Mouse (Mus musculus) CH12.LX (cell line): Measurements from ENCODE around the gene Slc1a4. TPM values are rescaled to one million over a fixed set of nuclear protein-coding genes. Genes with fewer than 3 reads are reported as not detected.
A peak's percentile ranks its signal among the peaks of the same experiment; 100 is the strongest.

Experiments used
- DNase-seq: peaks from one replicate; pipeline ENCODE4 v3.0.0-alpha.2; 2013; ENCODE audit errors: extremely low read depth
- H3K27ac ChIP-seq: 2 replicates; pipeline ENCODE4 v1.5.1; 2012; ENCODE audit warnings: low read depth, mild to moderate bottlenecking, control low read depth, moderate library complexity; ENCODE audit not compliant: insufficient read depth
- H3K27me3 ChIP-seq: replicated peaks from 2 replicates; pipeline ENCODE3; 2012; ENCODE audit warnings: inconsistent platforms
- H3K36me3 ChIP-seq, 2 experiments: replicated peaks in 1 of 2; 2 replicates each; pipeline versions ENCODE3 to v1.6.1; 2012; ENCODE audit warnings: inconsistent platforms in 1 of 2, low read length in 1 of 2, mild to moderate bottlenecking in 1 of 2, mixed read lengths in 1 of 2, moderate library complexity in 1 of 2; ENCODE audit not compliant: control insufficient read depth in 1 of 2, insufficient read depth in 1 of 2
- H3K4me1 ChIP-seq, 2 experiments: 2 replicates each; pipeline ENCODE4 v1.6.1; 2012; ENCODE audit warnings: inconsistent platforms in 1 of 2, moderate library complexity in 1 of 2; ENCODE audit not compliant: insufficient read depth in 2 of 2, control insufficient read depth in 1 of 2
- H3K4me2 ChIP-seq: 2 replicates; pipeline ENCODE4 v1.6.1; 2012; ENCODE audit warnings: low read depth, mild to moderate bottlenecking, control low read depth; ENCODE audit not compliant: poor library complexity, insufficient read depth, severe bottlenecking
- H3K4me3 ChIP-seq, 3 experiments: fragments of 150-350 bp in 1 of 3; sonication (generic) in 1 of 3; replicated peaks in 1 of 3; 2 replicates each; pipeline versions ENCODE3 to v1.5.1; 2011 to 2012; ENCODE audit warnings: low read depth in 2 of 3, low read length in 2 of 3, mild to moderate bottlenecking in 2 of 3, moderate library complexity in 2 of 3, control low read depth in 1 of 3, improper control_type of control experiment in 1 of 3, inconsistent platforms in 1 of 3, mixed read lengths in 1 of 3; ENCODE audit not compliant: poor library complexity in 1 of 3
- H3K79me2 ChIP-seq: replicated peaks from 2 replicates; pipeline ENCODE4 v1.6.1; 2012; ENCODE audit warnings: mild to moderate bottlenecking, moderate library complexity; ENCODE audit not compliant: control insufficient read depth, poor library complexity, insufficient read depth, severe bottlenecking; ENCODE audit errors: extremely low read depth
- H3K9ac ChIP-seq: 2 replicates; pipeline ENCODE4 v1.6.1; 2012; ENCODE audit warnings: low read depth, mild to moderate bottlenecking, control low read depth, moderate library complexity; ENCODE audit not compliant: insufficient read depth
- H3K9me3 ChIP-seq: replicated peaks from 2 replicates; pipeline ENCODE3; 2012; ENCODE audit warnings: low read length, inconsistent platforms, mixed read lengths
- BHLHE40 ChIP-seq: IDR thresholded peaks from 2 replicates; pipeline ENCODE4 v1.6.1; 2011; ENCODE audit warnings: mild to moderate bottlenecking, low read depth, low read length, improper control_type of control experiment
- EP300 ChIP-seq: IDR thresholded peaks from 2 replicates; pipeline ENCODE4 v1.6.1; 2011; ENCODE audit warnings: low read length, improper control_type of control experiment
- ETS1 ChIP-seq: conservative IDR thresholded peaks from 2 replicates; pipeline ENCODE4 v1.6.1; 2012; ENCODE audit warnings: low read depth, mild to moderate bottlenecking, inconsistent platforms, low read length, improper control_type of control experiment, moderate library complexity
- MAFK ChIP-seq: IDR thresholded peaks from 2 replicates; pipeline ENCODE4 v1.6.1; 2011; ENCODE audit warnings: low read length, improper control_type of control experiment; ENCODE audit not compliant: insufficient replicate concordance
- MAX ChIP-seq: IDR thresholded peaks from 2 replicates; pipeline ENCODE4 v1.6.1; 2011; ENCODE audit warnings: low read length, improper control_type of control experiment
- MYC ChIP-seq: IDR thresholded peaks from 2 replicates; pipeline ENCODE4 v1.6.1; 2011; ENCODE audit warnings: low read depth, mild to moderate bottlenecking, improper control_type of control experiment, low read length
- NELFE ChIP-seq: IDR thresholded peaks from 2 replicates; pipeline ENCODE4 v1.6.1; 2011; ENCODE audit warnings: low read depth, low read length, improper control_type of control experiment
- PAX5 ChIP-seq: IDR thresholded peaks from 2 replicates; pipeline ENCODE4 v1.6.1; 2012; ENCODE audit warnings: low read length, inconsistent platforms, mixed read lengths
- POLR2A ChIP-seq: IDR thresholded peaks from 2 replicates; pipeline ENCODE4 v1.6.1; 2011; ENCODE audit warnings: low read depth, mild to moderate bottlenecking, improper control_type of control experiment, low read length
- RAD21 ChIP-seq: IDR thresholded peaks from 2 replicates; pipeline ENCODE4 v1.6.1; 2011; ENCODE audit warnings: low read depth, mild to moderate bottlenecking, low read length, improper control_type of control experiment, moderate library complexity
- SIN3A ChIP-seq: IDR thresholded peaks from 2 replicates; pipeline ENCODE4 v1.6.1; 2012; ENCODE audit warnings: low read length, improper control_type of control experiment, inconsistent platforms
- TBP ChIP-seq: conservative IDR thresholded peaks from 2 replicates; pipeline ENCODE4 v1.6.1; 2011; ENCODE audit warnings: low read depth, low read length, improper control_type of control experiment
- TCF12 ChIP-seq: IDR thresholded peaks from 2 replicates; pipeline ENCODE4 v1.6.1; 2014; ENCODE audit warnings: low read depth, mild to moderate bottlenecking, inconsistent platforms, low read length, improper control_type of control experiment
- ZMIZ1 ChIP-seq: IDR thresholded peaks from 2 replicates; pipeline ENCODE4 v1.6.1; 2012; ENCODE audit warnings: low read depth, mild to moderate bottlenecking, inconsistent platforms, low read length, improper control_type of control experiment
- ZNF384 ChIP-seq: IDR thresholded peaks from 2 replicates; pipeline ENCODE4 v1.6.1; 2012; ENCODE audit warnings: low read depth, low read length, improper control_type of control experiment, inconsistent platforms
- dilution Hi-C: fragments of 300-500 bp; cut with MboI; formaldehyde crosslinking; loops from 2 replicates; pipeline ENCODE4 v1.14.3; 2020; ENCODE audit warnings: low sequenced_read_pairs; ENCODE audit not compliant: extremely low pct_unique_long_range_greater_than_20kb, extremely low pct_ligation_motif_present
- in situ Hi-C: fragments of 300-500 bp; cut with MboI; formaldehyde crosslinking; loops from 3 replicates; pipeline ENCODE4 v1.14.3; 2019; ENCODE audit warnings: low sequenced_read_pairs, low pct_ligation_motif_present, low pct_unique_long_range_greater_than_20kb, mixed read lengths
- polyA plus RNA-seq: library from polyadenylated mRNA; unstranded; fragments of >175 nt; gene quantifications from 2 replicates; pipeline ENCODE4 v1.2.1, GENCODE M21; 2012; ENCODE audit warnings: low read depth; ENCODE audit not compliant: insufficient read length
- total RNA-seq, 2 experiments: library from RNA; depleted of rRNA; stranded (reverse); fragments of 300-350 nt in 1 of 2; fragments of >200 nt in 1 of 2; gene quantifications; 2 replicates each; pipeline ENCODE4 v1.2.3; 2012 to 2014

The Slc1a4 gene
- total and polyA plus RNA-seq, 3 experiments: 29.3 to 52.7 (median 37.8) TPM

GRCm38 (mm10) chr11:20325073-20325694 is 7.3 kb downstream of the Slc1a4 start:
- H3K4me2 ChIP-seq: no peak overlapping the region

GRCm38 (mm10) chr11:20324006-20324405 is 8.5 kb downstream of the Slc1a4 start:
- H3K9ac ChIP-seq: no peak overlapping the region
- in situ Hi-C loops: no loop called here
- peaks cover 23 to 74% of the 10 kb centered on the region in 2 experiments for H3K36me3 ChIP-seq
- peaks cover 15 to 67% of the 10 kb centered on the region in 2 experiments for H3K4me1 ChIP-seq
- no peak overlapping the region for H3K4me2 ChIP-seq
- dilution Hi-C loops: no loop called here
- no peak overlapping the region for H3K4me3 ChIP-seq
- TF ChIP-seq ETS1: no peak
- no peak for TF ChIP-seq TCF12
- no peak overlapping the region for H3K27ac ChIP-seq
- no peaks in the 10 kb centered on the region for H3K9me3 ChIP-seq
- peaks cover 36% of the 10 kb centered on the region for H3K79me2 ChIP-seq
- DNase-seq: no peak
- H3K27me3 ChIP-seq: no peaks in the 10 kb centered on the region

More at GRCm38 (mm10) chr11:20325073-20325694, 7.3 kb downstream of the Slc1a4 start:
- no peak for TF ChIP-seq MYC
- TF ChIP-seq MAFK: peak; percentile 28; the same call in 1 of the 2 replicates
- TF ChIP-seq BHLHE40: no peak
- peak; percentile 11; the same call in 1 of the 2 replicates for TF ChIP-seq ZNF384
- Histone ChIP-seq H3K4me1 (peaks cover 20 to 78% of the 10 kb centered on the region in 2 experiments), H3K27me3 (no peaks in the 10 kb centered on the region), H3K36me3 (peaks cover 16 to 73% of the 10 kb centered on the region in 2 experiments), H3K4me3 (no peak overlapping the region), H3K9ac (no peak overlapping the region), H3K9me3 (no peaks in the 10 kb centered on the region), H3K27ac (no peak overlapping the region), H3K79me2 (peaks cover 47% of the 10 kb centered on the region)
- in situ Hi-C loops: no loop called here
- dilution Hi-C loops: no loop called here
- DNase-seq: no peak

- H3K27me3 ChIP-seq: no peaks in the 10 kb centered on the region
- peaks cover 8 to 54% of the 10 kb centered on the region in 2 experiments for H3K4me1 ChIP-seq
- no peak overlapping the region for H3K4me3 ChIP-seq
- no peak for DNase-seq
- no peak overlapping the region for H3K9ac ChIP-seq
- H3K9me3 ChIP-seq: no peaks in the 10 kb centered on the region
- dilution Hi-C loops (no loop called here), in situ Hi-C loops (no loop called here)
- H3K4me2 ChIP-seq: no peak overlapping the region
- H3K27ac ChIP-seq: no peak overlapping the region
- TF ChIP-seq MYC (no peak), ZMIZ1 (no peak), EP300 (no peak), MAX (no peak), PAX5 (no peak), MAFK (no peak), TBP (no peak), SIN3A (no peak), RAD21 (no peak), NELFE (no peak), POLR2A (no peak)
- peaks cover 25 to 80% of the 10 kb centered on the region in 2 experiments for H3K36me3 ChIP-seq
- H3K79me2 ChIP-seq: peaks cover 29% of the 10 kb centered on the region
Observed at GRCm38 (mm10) chr11:20322366-20322765, 10.1 kb downstream of the Slc1a4 start.
